In genomic region chr17:66048795-66049194, GRCm38 (mm10) we compare ENCODE assay signal across 9 mouse cellular contexts.
"Had no signal": no experiment of that assay in that cellular context is flagged by ENCODE, and none has a peak within 500 bp of the region (broad histone marks: within the 10 kb centered on the region; RNA-seq: fewer than 3 reads in every experiment).

No protein-coding gene starts in this region.

- H3K27me3 ChIP-seq: liver, embryonic 13.5 days; lung, embryonic 15.5 days; megakaryocyte, embryonic 14.5 days; midbrain, embryonic 12.5 days had no signal

- H3K4me1 ChIP-seq: lung, embryonic 15.5 days; midbrain, embryonic 12.5 days had no signal

- ATAC-seq: intestine, embryonic 16.5 days; liver, postnatal 0 days had no signal

- H3K4me3 ChIP-seq: left cerebral cortex, adult 2 months; liver, embryonic 13.5 days; lung, embryonic 15.5 days; megakaryocyte, embryonic 14.5 days; midbrain, embryonic 12.5 days had no signal

- H3K9ac ChIP-seq: liver, embryonic 13.5 days; liver, postnatal 0 days; lung, embryonic 15.5 days; midbrain, embryonic 12.5 days had no signal

- H3K9me3 ChIP-seq: liver, embryonic 13.5 days; lung, embryonic 15.5 days; megakaryocyte, embryonic 14.5 days; midbrain, embryonic 12.5 days had no signal

- H3K36me3 ChIP-seq: liver, embryonic 13.5 days; lung, embryonic 15.5 days had no signal

- DNase-seq: liver, embryonic 13.5 days; liver, postnatal 0 days; right cerebral cortex, postnatal 14 days; thymus, postnatal 36 days had no signal

- H3K4me2 ChIP-seq: liver, embryonic 13.5 days; lung, embryonic 15.5 days; midbrain, embryonic 12.5 days had no signal

- H3K27ac ChIP-seq: left cerebral cortex, adult 2 months; liver, embryonic 13.5 days; lung, embryonic 15.5 days; midbrain, embryonic 12.5 days had no signal
